Mouse (Mus musculus) neural tube, embryonic 11.5 days (tissue): ENCODE measurements around the gene Zfp987. TPM values are rescaled to one million over a fixed set of nuclear protein-coding genes. Genes with fewer than 3 reads are reported as not detected.
"Not testable (repeated sequence)": the region's sequence is repeated elsewhere in the genome, so short reads cannot be mapped to it uniquely, and the experiment has no call there.

Experiments used
- ATAC-seq: fragments of 200-750 bp; cut with Nextera tagmentation; 2 replicates; pipeline ENCODE4 v1.8.0; 2017; ENCODE audit warnings: moderate number of reproducible peaks, mild to moderate bottlenecking, moderate TSS enrichment, moderate library complexity; ENCODE audit not compliant: insufficient read depth, low FRiP score, low TSS enrichment
- DNase-seq: peaks from one replicate; pipeline ENCODE4 v3.0.0-alpha.2; 2015; ENCODE audit warnings: low spot score
- H3K27ac ChIP-seq: fragments of 300-500 bp; sonication (generic); 2 replicates; pipeline ENCODE4 v1.5.1; 2014; ENCODE audit warnings: low read depth, mild to moderate bottlenecking, low read length
- H3K27me3 ChIP-seq: fragments of 300-500 bp; sonication (generic); 2 replicates; pipeline ENCODE4 v1.6.1; 2014; ENCODE audit warnings: mild to moderate bottlenecking, low read length, mixed read lengths; ENCODE audit not compliant: control insufficient read depth, insufficient read depth
- H3K36me3 ChIP-seq: fragments of 300-500 bp; sonication (generic); 2 replicates; pipeline ENCODE4 v1.6.1; 2014; ENCODE audit warnings: mild to moderate bottlenecking, low read length, moderate library complexity, mixed read lengths; ENCODE audit not compliant: control insufficient read depth, insufficient read depth
- H3K4me1 ChIP-seq: fragments of 300-500 bp; sonication (generic); 2 replicates; pipeline ENCODE4 v1.6.1; 2014; ENCODE audit warnings: low read length, mixed read lengths; ENCODE audit not compliant: control insufficient read depth, insufficient read depth
- H3K4me2 ChIP-seq: fragments of 300-500 bp; sonication (generic); 2 replicates; pipeline ENCODE4 v1.6.1; 2014; ENCODE audit warnings: low read depth, mild to moderate bottlenecking, moderate library complexity
- H3K4me3 ChIP-seq: fragments of 300-500 bp; sonication (generic); 2 replicates; pipeline ENCODE4 v1.5.1; 2014; ENCODE audit warnings: low read depth, low read length
- H3K9ac ChIP-seq: fragments of 300-500 bp; sonication (generic); 2 replicates; pipeline ENCODE4 v1.6.1; 2014; ENCODE audit warnings: mild to moderate bottlenecking, low read length
- H3K9me3 ChIP-seq: fragments of 300-500 bp; sonication (generic); 2 replicates; pipeline ENCODE4 v1.6.1; 2016; ENCODE audit warnings: low read length; ENCODE audit not compliant: control insufficient read depth
- WGBS: fragments of 180-500 bp; shearing (Covaris S2); extraction: QIAGEN DNeasy Blood & Tissue Kit; methylation state at CpG from one replicate; pipeline ENCODE4 v1.1.7; 2014; 5-methylcytosine and 5-hydroxymethylcytosine counted together
- polyA plus RNA-seq: library from polyadenylated mRNA; unstranded; fragments of >200 nt; fragmentation: Nextera tagmentation; extraction: Ambion mirVana; gene quantifications from 2 replicates; pipeline ENCODE4 v1.2.1, GENCODE M21; 2014

The Zfp987 gene
- polyA plus RNA-seq, 1 experiment from 2014 or later: not detected

- ATAC-seq, DNase-seq, H3K36me3 ChIP-seq, H3K27ac ChIP-seq, H3K4me2 ChIP-seq, H3K27me3 ChIP-seq, H3K4me1 ChIP-seq, H3K9ac ChIP-seq, H3K4me3 ChIP-seq: not testable (repeated sequence)
- H3K9me3 ChIP-seq: peaks cover 10% of the 10 kb centered on the region
- 84% methylated on average over 6 of the region's 6 CpGs for WGBS
These were observed 34.1 kb upstream of the Zfp987 start for GRCm38 (mm10) chr4:146063001-146063400.

GRCm38 (mm10) chr4:146063621-146064020 is 33.5 kb upstream of the Zfp987 start:
- DNase-seq, ATAC-seq, H3K4me3 ChIP-seq, H3K36me3 ChIP-seq, H3K9me3 ChIP-seq, H3K9ac ChIP-seq, H3K27ac ChIP-seq, H3K4me1 ChIP-seq, H3K4me2 ChIP-seq, H3K27me3 ChIP-seq: not testable (repeated sequence)
- WGBS: 90% methylated on average over 15 of the region's 15 CpGs

- not testable (repeated sequence) for H3K4me2 ChIP-seq, H3K36me3 ChIP-seq, H3K27me3 ChIP-seq, H3K4me1 ChIP-seq, ATAC-seq, H3K9me3 ChIP-seq, H3K27ac ChIP-seq, H3K9ac ChIP-seq, H3K4me3 ChIP-seq, DNase-seq
- 77% methylated on average over 4 of the region's 5 CpGs for WGBS
These were observed 32.3 kb upstream of the Zfp987 start for GRCm38 (mm10) chr4:146064807-146065206.

- DNase-seq (peak; percentile 11), ATAC-seq (0 out of 2 replicates have a peak, but pooled peaks have one; percentile 41)
- not testable (repeated sequence) for H3K9ac ChIP-seq, H3K27ac ChIP-seq, H3K9me3 ChIP-seq, H3K27me3 ChIP-seq, H3K4me1 ChIP-seq, H3K36me3 ChIP-seq
- Histone ChIP-seq H3K4me3 (0 out of 2 replicates have a peak overlapping the region, but pooled peaks have one; percentile 20), H3K4me2 (peak overlapping the region; percentile 32)
- WGBS: 55% methylated on average over 26 of the region's 45 CpGs
These were observed 30.0 kb upstream of the Zfp987 start for GRCm38 (mm10) chr4:146066932-146067580.

GRCm38 (mm10) chr4:146067594-146067993 is 29.5 kb upstream of the Zfp987 start:
- H3K27ac ChIP-seq, H3K9me3 ChIP-seq, H3K4me1 ChIP-seq, H3K27me3 ChIP-seq, H3K9ac ChIP-seq, H3K36me3 ChIP-seq: not testable (repeated sequence)
- 18% methylated on average over 55 of the region's 55 CpGs for WGBS
- peak; percentile 58; the same call in 1 of the 2 replicates for ATAC-seq
- peak; percentile 23 for DNase-seq
- peak overlapping the region; percentile 20 for H3K4me3 ChIP-seq
- peak overlapping the region; percentile 32 for H3K4me2 ChIP-seq

GRCm38 (mm10) chr4:146073264-146073663 is 23.8 kb upstream of the Zfp987 start:
- WGBS: 83% methylated on average over 5 of the region's 7 CpGs
- not testable (repeated sequence) for H3K4me3 ChIP-seq, H3K9me3 ChIP-seq, H3K36me3 ChIP-seq, H3K4me2 ChIP-seq, DNase-seq, H3K27ac ChIP-seq, H3K27me3 ChIP-seq, ATAC-seq, H3K4me1 ChIP-seq, H3K9ac ChIP-seq

- 60% methylated on average over 3 of the region's 3 CpGs for WGBS
- not testable (repeated sequence) for H3K4me1 ChIP-seq, ATAC-seq, H3K27me3 ChIP-seq, H3K9ac ChIP-seq, H3K4me2 ChIP-seq, H3K9me3 ChIP-seq, H3K4me3 ChIP-seq, H3K27ac ChIP-seq, H3K36me3 ChIP-seq
- peak; percentile 2 for DNase-seq
These were observed 4.3 kb downstream of the Zfp987 start for GRCm38 (mm10) chr4:146101448-146101847.

- H3K4me3 ChIP-seq, H3K4me1 ChIP-seq, H3K27ac ChIP-seq, H3K4me2 ChIP-seq, H3K36me3 ChIP-seq, H3K9ac ChIP-seq, H3K9me3 ChIP-seq, H3K27me3 ChIP-seq, DNase-seq, ATAC-seq: not testable (repeated sequence)
- WGBS: no CpG with 5 or more reads among the region's 6 CpGs
These were observed 59.4 kb downstream of the Zfp987 start, which contains the start of gene Zfp600 for GRCm38 (mm10) chr4:146156524-146156923. Gene Zfp600 (plus strand): TSS chr4:146156824.

GRCm38 (mm10) chr4:146162893-146163292 is 65.8 kb downstream of the Zfp987 start:
- ATAC-seq, H3K4me1 ChIP-seq: not testable (repeated sequence)
- 91% methylated on average over 2 of the region's 4 CpGs for WGBS

More at GRCm38 (mm10) chr4:146162893-146163292, 65.8 kb downstream of the Zfp987 start:
- not testable (repeated sequence) for DNase-seq, H3K4me2 ChIP-seq, H3K9me3 ChIP-seq, H3K9ac ChIP-seq, H3K4me3 ChIP-seq, H3K27me3 ChIP-seq, H3K27ac ChIP-seq, H3K36me3 ChIP-seq
